Mouse (Mus musculus) megakaryocyte, embryonic 14.5 days (primary cell): ENCODE results near the gene Cd247.

Source experiments
- FLI1 ChIP-seq: IDR thresholded peaks from 2 replicates; pipeline ENCODE4 v1.6.1; 2012; ENCODE audit warnings: low read length, inconsistent platforms, mixed read lengths
- GATA1 ChIP-seq: IDR thresholded peaks from 3 replicates; pipeline ENCODE4 v1.6.1; 2012; ENCODE audit warnings: mixed read lengths, low read length, inconsistent platforms, borderline replicate concordance

DNA sequence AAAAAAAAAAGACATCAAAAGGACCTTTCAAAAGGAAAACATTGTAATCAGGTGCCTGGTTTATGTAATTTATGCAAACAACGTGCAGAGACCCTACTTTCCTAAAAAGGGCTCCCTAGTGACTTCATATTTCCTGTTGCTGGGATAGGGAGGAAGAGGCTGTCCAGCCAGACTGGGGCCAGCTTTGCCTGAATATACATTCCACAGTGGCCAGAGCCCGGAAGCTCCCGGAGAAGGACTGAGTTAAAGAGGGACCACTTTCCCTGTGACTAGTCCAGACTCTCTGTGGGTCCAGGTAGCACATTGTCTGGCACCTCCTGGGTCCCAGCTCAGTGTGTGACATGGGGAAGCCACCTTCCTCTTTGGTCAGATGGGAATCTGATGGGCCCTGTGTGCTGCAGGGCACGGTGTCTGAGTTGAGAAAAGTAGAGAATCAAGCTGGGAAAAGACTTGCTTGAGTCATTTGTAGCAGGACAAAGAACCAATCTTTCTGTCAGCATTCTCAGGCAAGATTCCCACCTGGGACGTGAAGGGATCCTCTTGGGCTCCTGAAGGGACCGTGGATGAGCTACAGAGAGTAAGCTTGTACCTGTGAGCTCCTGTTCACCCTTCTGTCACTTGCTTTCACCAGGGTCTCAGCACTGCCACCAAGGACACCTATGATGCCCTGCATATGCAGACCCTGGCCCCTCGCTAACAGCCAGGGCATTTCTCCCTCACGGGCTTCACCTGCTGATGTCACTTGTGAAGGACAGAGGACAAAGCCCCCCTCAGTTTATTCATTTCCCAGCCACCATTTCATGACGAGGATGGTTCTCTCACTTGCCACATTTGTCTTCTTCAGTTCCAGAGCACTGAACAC is 72.1 kb downstream of the Cd247 start:
- no peak for TF ChIP-seq GATA1
- TF ChIP-seq FLI1 = no peak
